Mouse (Mus musculus): ENCODE data around the gene Klf1. TPM values are rescaled to one million over a fixed set of nuclear protein-coding genes. Genes with fewer than 3 reads are reported as not detected.

The Klf1 gene
- polyA plus RNA-seq, 1 experiment from 2014 or later = 14.5 TPM

GRCm38 (mm10) chr8:84944478-84945160 lies 42.9 kb downstream of the Klf1 start:
- no peak overlapping the region for H3K27ac ChIP-seq (replicated peaks)
- peak overlapping the region; percentile 62 for H3K4me3 ChIP-seq
- no peaks in the 10 kb centered on the region for H3K9me3 ChIP-seq
- peaks cover 85% of the 10 kb centered on the region for H3K27me3 ChIP-seq (replicated peaks; ENCODE audit: low read depth, poor library complexity, severe bottlenecking)
- peak; percentile 73 for DNase-seq (ENCODE audit: low spot score)
- H3K4me1 ChIP-seq = peaks cover 32% of the 10 kb centered on the region
- no peaks in the 10 kb centered on the region for H3K36me3 ChIP-seq (replicated peaks)
- 3% methylated on average over 26 of the region's 26 CpGs for WGBS

GRCm38 (mm10) chr8:84945235-84945632 lies 43.5 kb downstream of the Klf1 start:
- peak; percentile 44 for DNase-seq (ENCODE audit: low spot score)
- Histone ChIP-seq H3K36me3 (replicated peaks) (no peaks in the 10 kb centered on the region), H3K9me3 (no peaks in the 10 kb centered on the region), H3K27ac (replicated peaks) (no peak overlapping the region), H3K4me3 (peak overlapping the region; percentile 62), H3K4me1 (peaks cover 32% of the 10 kb centered on the region), H3K27me3 (replicated peaks; ENCODE audit: low read depth, poor library complexity, severe bottlenecking) (peaks cover 91% of the 10 kb centered on the region)
- WGBS = 5% methylated on average over 11 of the region's 11 CpGs

DNA sequence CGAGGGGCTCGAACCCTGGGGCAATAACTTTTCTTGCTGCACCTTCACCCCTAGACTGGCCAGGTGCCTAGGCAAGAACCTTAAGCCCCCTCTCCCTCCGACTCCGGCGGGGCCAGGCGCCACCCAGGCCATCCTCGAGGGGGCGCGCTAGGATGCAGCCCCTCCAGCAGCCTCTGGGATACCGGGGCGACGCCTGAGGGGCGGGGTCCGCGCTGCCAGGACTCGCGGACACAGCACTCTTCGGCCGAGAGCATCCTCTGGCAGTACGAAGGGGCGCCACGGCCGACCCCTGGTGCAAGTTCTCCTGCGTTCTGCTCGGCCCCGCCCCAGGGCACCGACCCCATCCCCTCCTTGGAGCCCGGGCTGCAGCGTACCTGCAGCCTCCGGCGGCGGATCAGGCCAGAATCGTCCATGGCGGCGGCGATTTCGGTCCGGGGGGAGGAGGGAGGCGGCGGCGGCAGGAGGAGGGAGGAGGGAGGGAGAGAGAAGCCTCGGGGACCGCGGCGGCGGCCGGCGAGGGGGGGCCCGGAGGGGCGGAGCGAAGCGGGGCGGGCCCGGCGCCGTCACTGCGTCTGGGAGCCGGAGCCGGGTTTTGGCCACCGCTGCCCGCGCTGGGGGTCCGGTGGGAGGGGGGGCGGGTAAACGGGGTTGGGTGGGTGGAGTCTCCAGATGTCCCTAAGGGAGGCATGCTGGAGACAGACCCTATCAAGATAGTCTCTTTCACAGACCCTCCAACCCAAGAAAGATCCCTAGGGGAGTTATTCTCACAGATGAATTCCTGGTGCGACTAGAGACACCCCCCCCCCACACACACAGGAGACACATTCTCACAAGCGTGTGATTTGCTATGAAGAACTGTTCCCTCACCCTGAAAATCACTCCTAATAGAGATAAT lies 44.2 kb downstream of the Klf1 start:
- Histone ChIP-seq H3K4me1 (peaks cover 32% of the 10 kb centered on the region), H3K36me3 (replicated peaks) (no peaks in the 10 kb centered on the region), H3K4me3 (peak overlapping the region; percentile 62), H3K27ac (replicated peaks) (peak overlapping the region; percentile 26), H3K9me3 (no peaks in the 10 kb centered on the region), H3K27me3 (replicated peaks; ENCODE audit: low read depth, poor library complexity, severe bottlenecking) (peaks cover 91% of the 10 kb centered on the region)
- peak; percentile 64 for DNase-seq (ENCODE audit: low spot score)
- WGBS = 2% methylated on average over 59 of the region's 67 CpGs

DNA sequence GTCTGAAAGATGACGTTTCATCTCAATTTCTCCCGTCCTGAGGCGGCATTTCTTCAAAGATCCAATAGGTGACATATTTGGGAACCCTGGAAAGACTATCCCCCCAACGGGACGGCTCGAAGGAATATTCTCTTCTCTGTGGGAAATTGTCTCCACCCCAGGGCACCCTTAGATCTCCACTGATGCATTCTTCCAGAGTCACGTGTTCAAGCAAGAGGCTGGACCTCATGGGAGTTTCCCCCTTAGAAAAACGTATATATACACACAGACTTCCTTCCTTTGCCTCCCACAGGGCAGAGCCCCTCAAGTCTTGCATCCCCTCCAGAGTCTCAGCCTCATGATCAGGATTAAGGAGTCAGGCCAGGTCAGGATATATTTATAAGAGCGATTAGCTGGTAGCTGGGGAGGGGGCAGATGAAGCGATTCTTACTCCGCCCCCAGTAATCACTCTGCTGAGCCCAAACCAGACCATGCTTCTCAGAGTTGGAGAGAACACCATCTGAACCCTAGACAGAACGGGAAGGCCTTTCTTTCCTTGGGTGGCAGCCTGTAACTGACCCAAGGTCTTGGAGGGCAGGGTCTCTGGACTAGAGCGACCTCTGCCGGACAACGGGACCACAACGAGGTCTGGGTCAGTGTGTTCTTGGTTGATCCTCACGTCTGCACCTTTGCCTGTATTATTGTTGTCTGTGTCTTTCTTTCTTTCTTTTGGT lies 45.0 kb downstream of the Klf1 start, which contains the start of gene Rtbdn:
TSS of gene Rtbdn (plus strand) at position 464 of the 713 bp plus-strand sequence.
- no peak for DNase-seq (ENCODE audit: low spot score)
- no peaks in the 10 kb centered on the region for H3K9me3 ChIP-seq
- peak within 1 kb of the TSS; percentile 26 for H3K27ac ChIP-seq (replicated peaks)
- 11% methylated on average over 17 of the region's 17 CpGs for WGBS
- peak within 1 kb of the TSS; percentile 62 for H3K4me3 ChIP-seq
- peaks cover 94% of the 10 kb centered on the region for H3K27me3 ChIP-seq (replicated peaks; ENCODE audit: low read depth, poor library complexity, severe bottlenecking)
- no peaks in the 10 kb centered on the region for H3K36me3 ChIP-seq (replicated peaks)
- H3K4me1 ChIP-seq = peaks cover 32% of the 10 kb centered on the region

DNA sequence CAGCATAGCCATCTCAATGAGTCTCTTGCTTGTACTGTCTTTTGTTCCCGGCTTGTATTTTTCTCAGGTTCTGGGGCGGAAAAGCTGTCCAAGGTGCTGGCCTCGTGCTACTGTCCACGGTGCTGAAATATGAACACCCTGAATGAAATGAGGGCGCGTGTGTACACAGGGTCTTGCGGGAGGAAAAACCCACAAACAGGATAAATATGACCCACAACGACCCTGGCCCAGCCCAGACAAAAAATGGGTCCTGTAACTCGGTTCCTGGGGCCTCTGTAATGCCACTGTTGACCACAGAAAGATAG lies 45.5 kb downstream of the Klf1 start:
- no peak overlapping the region for H3K4me3 ChIP-seq
- peak; percentile 68 for DNase-seq (ENCODE audit: low spot score)
- H3K4me1 ChIP-seq = peaks cover 32% of the 10 kb centered on the region
- H3K9me3 ChIP-seq = no peaks in the 10 kb centered on the region
- no peaks in the 10 kb centered on the region for H3K36me3 ChIP-seq (replicated peaks)
- H3K27ac ChIP-seq (replicated peaks) = no peak overlapping the region
- peaks cover 94% of the 10 kb centered on the region for H3K27me3 ChIP-seq (replicated peaks; ENCODE audit: low read depth, poor library complexity, severe bottlenecking)
- 14% methylated on average over 9 of the region's 9 CpGs for WGBS

DNA sequence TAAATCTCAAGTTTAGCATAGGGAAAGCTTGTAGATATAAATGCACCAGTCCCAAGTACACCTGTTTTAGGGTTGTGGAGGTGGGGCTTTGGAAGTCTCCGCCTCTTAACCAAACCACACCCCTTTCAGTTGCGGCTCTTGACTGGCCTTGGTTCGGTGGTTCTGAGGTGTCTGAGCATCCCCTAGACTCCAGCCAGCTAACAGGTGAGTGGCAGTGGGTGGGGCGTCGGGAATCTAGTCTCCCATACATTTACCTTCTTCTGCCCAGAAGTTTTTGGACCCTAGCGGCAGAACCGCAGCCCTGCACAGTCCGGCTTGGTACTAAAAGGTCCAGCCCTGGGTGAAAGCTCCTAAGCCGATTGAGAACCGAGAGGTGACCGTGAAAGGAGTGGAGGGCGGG lies 48.0 kb downstream of the Klf1 start:
- Histone ChIP-seq H3K4me3 (no peak overlapping the region), H3K27ac (replicated peaks) (no peak overlapping the region), H3K27me3 (replicated peaks; ENCODE audit: low read depth, poor library complexity, severe bottlenecking) (peaks cover 88% of the 10 kb centered on the region), H3K4me1 (peaks cover 26% of the 10 kb centered on the region), H3K36me3 (replicated peaks) (no peaks in the 10 kb centered on the region), H3K9me3 (no peaks in the 10 kb centered on the region)
- WGBS = 19% methylated on average over 12 of the region's 12 CpGs
- no peak for DNase-seq (ENCODE audit: low spot score)

DNA sequence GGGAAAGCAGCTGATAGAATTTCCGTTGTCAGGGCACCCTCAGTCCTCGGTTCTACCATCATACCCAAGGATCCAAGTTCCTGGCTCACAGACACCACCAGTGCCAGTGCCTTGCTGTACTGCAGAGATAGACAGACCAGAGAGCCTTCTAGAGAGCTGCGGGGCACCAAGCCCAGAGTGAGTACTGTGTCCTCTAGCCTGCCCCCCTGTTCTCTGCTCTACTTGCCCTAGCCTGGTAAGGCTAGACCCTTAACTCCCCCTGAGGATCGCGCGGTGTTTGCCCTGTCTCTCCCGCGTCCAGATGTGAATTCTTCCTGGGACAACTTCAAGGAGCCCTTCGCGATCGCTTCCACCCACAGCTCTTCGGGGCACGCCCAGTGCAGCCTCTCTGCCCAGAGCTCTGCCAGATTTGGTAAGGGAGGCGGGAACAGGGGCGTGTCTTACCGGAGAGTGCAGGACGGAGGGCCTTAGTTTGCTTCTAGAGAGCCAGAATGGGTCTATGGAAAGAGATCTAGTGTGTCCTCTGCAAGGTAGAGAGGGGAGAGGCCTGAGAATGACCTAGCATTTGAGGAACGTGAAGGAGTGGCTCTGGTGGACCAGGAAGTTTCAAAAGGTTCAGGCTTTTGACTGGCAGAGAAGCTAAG lies 51.0 kb downstream of the Klf1 start:
- DNase-seq (ENCODE audit: low spot score) = no peak
- H3K27me3 ChIP-seq (replicated peaks; ENCODE audit: low read depth, poor library complexity, severe bottlenecking) = peaks cover 60% of the 10 kb centered on the region
- 0 out of 2 replicates have a peak overlapping the region, but pooled peaks have one; percentile 22 for H3K4me3 ChIP-seq
- peaks cover 20% of the 10 kb centered on the region for H3K36me3 ChIP-seq (replicated peaks)
- H3K9me3 ChIP-seq = no peaks in the 10 kb centered on the region
- H3K4me1 ChIP-seq = 0 out of 2 replicates have a peak, but pooled peaks cover 3% of the 10 kb centered on the region
- H3K27ac ChIP-seq (replicated peaks) = no peak overlapping the region
- 9% methylated on average over 18 of the region's 18 CpGs for WGBS

Small RNA genes within 50 kb of the gene (microRNA-seq; reads per million reads assigned to microRNA genes)
- gene Gm24197 = not detected
- gene Mir7069 = 4.3 reads per million, percentile 10 among the genes with 10 or more reads in this experiment

Other genes with a start within 250 kb of the Klf1 start
- 140 and 148 TPM in 2 replicates for gene Ier2, start 239.1 kb upstream of the Klf1 start, polyA plus RNA-seq (2016; fragmentation: Nextera tagmentation; extraction: Ambion mirVana)
- 69.1 and 71.2 TPM in 2 replicates for gene Trmt1, start 215.6 kb upstream of the Klf1 start, polyA plus RNA-seq (2016; fragmentation: Nextera tagmentation; extraction: Ambion mirVana)
- 30.4 and 30.8 TPM in 2 replicates for gene Nacc1, start 214.1 kb upstream of the Klf1 start, polyA plus RNA-seq (2016; fragmentation: Nextera tagmentation; extraction: Ambion mirVana)
- 4.3 and 5.5 TPM in 2 replicates for gene Lyl1, start 200.5 kb upstream of the Klf1 start, polyA plus RNA-seq (2016; fragmentation: Nextera tagmentation; extraction: Ambion mirVana)
- 1.6 and 3.6 TPM in 2 replicates for gene G430095P16Rik, start 178.9 kb upstream of the Klf1 start, polyA plus RNA-seq (2016; fragmentation: Nextera tagmentation; extraction: Ambion mirVana)
- gene Nfix, start 101.6 kb upstream of the Klf1 start, polyA plus RNA-seq (2016; fragmentation: Nextera tagmentation; extraction: Ambion mirVana) = 0.29 and 0.77 TPM in 2 replicates
- gene Dand5, start 79.1 kb upstream of the Klf1 start, polyA plus RNA-seq (2016; fragmentation: Nextera tagmentation; extraction: Ambion mirVana) = 2.8 and 3.0 TPM in 2 replicates
- gene Gadd45gip1, start 70.4 kb upstream of the Klf1 start, polyA plus RNA-seq (2016; fragmentation: Nextera tagmentation; extraction: Ambion mirVana) = 45.2 and 47.3 TPM in 2 replicates
- 112 and 122 TPM in 2 replicates for gene Rad23a, start 61.3 kb upstream of the Klf1 start, polyA plus RNA-seq (2016; fragmentation: Nextera tagmentation; extraction: Ambion mirVana)
- 758 and 801 TPM in 2 replicates for gene Calr, start 55.0 kb upstream of the Klf1 start, polyA plus RNA-seq (2016; fragmentation: Nextera tagmentation; extraction: Ambion mirVana)
- gene Farsa, start 44.9 kb upstream of the Klf1 start, polyA plus RNA-seq (2016; fragmentation: Nextera tagmentation; extraction: Ambion mirVana) = 133 and 138 TPM in 2 replicates
- gene Syce2, start 29.8 kb upstream of the Klf1 start, polyA plus RNA-seq (2016; fragmentation: Nextera tagmentation; extraction: Ambion mirVana) = 77.8 and 83.7 TPM in 2 replicates
- gene Gcdh, start 8.0 kb upstream of the Klf1 start, polyA plus RNA-seq (2016; fragmentation: Nextera tagmentation; extraction: Ambion mirVana) = 49.6 and 51.8 TPM in 2 replicates
- 6.1 and 10.1 TPM in 2 replicates for gene Dnase2a, start 6.6 kb downstream of the Klf1 start, polyA plus RNA-seq (2016; fragmentation: Nextera tagmentation; extraction: Ambion mirVana)
- 2.3 and 3.4 TPM in 2 replicates for gene Mast1, start 35.4 kb downstream of the Klf1 start, polyA plus RNA-seq (2016; fragmentation: Nextera tagmentation; extraction: Ambion mirVana)
- gene Rtbdn, start 45.1 kb downstream of the Klf1 start, polyA plus RNA-seq (2016; fragmentation: Nextera tagmentation; extraction: Ambion mirVana) = 0.36 and 0.91 TPM in 2 replicates
- not detected in 2 replicates for gene Gm49661, start 67.5 kb downstream of the Klf1 start, polyA plus RNA-seq (2016; fragmentation: Nextera tagmentation; extraction: Ambion mirVana)
- gene Prdx2, start 67.7 kb downstream of the Klf1 start, polyA plus RNA-seq (2016; fragmentation: Nextera tagmentation; extraction: Ambion mirVana) = 1,193 and 1,272 TPM in 2 replicates
- 147 and 148 TPM in 2 replicates for gene Rnaseh2a, start 67.8 kb downstream of the Klf1 start, polyA plus RNA-seq (2016; fragmentation: Nextera tagmentation; extraction: Ambion mirVana)
- 6.6 and 6.7 TPM in 2 replicates for gene Junb, start 76.8 kb downstream of the Klf1 start, polyA plus RNA-seq (2016; fragmentation: Nextera tagmentation; extraction: Ambion mirVana)
- gene Hook2, start 88.7 kb downstream of the Klf1 start, polyA plus RNA-seq (2016; fragmentation: Nextera tagmentation; extraction: Ambion mirVana) = 19.5 and 20.0 TPM in 2 replicates
- 0.08 TPM in 1 of 2 replicates, not detected in the other for gene Best2, start 112.6 kb downstream of the Klf1 start, polyA plus RNA-seq (2016; fragmentation: Nextera tagmentation; extraction: Ambion mirVana)
- gene Asna1, start 123.4 kb downstream of the Klf1 start, polyA plus RNA-seq (2016; fragmentation: Nextera tagmentation; extraction: Ambion mirVana) = 157 TPM in 2 replicates
- 154 and 157 TPM in 2 replicates for gene Trir, start 124.9 kb downstream of the Klf1 start, polyA plus RNA-seq (2016; fragmentation: Nextera tagmentation; extraction: Ambion mirVana)
- gene Tnpo2, start 135.0 kb downstream of the Klf1 start, polyA plus RNA-seq (2016; fragmentation: Nextera tagmentation; extraction: Ambion mirVana) = 31.2 and 31.5 TPM in 2 replicates
- gene Fbxw9, start 158.1 kb downstream of the Klf1 start, polyA plus RNA-seq (2016; fragmentation: Nextera tagmentation; extraction: Ambion mirVana) = 21.4 and 25.1 TPM in 2 replicates
- gene Gm5741, start 166.1 kb downstream of the Klf1 start, polyA plus RNA-seq (2016; fragmentation: Nextera tagmentation; extraction: Ambion mirVana) = not detected in 2 replicates
- gene Dhps, start 169.8 kb downstream of the Klf1 start, polyA plus RNA-seq (2016; fragmentation: Nextera tagmentation; extraction: Ambion mirVana) = 70.5 and 74.5 TPM in 2 replicates
- 126 and 127 TPM in 2 replicates for gene Wdr83os, start 178.8 kb downstream of the Klf1 start, polyA plus RNA-seq (2016; fragmentation: Nextera tagmentation; extraction: Ambion mirVana)
- gene Wdr83, start 179.4 kb downstream of the Klf1 start, polyA plus RNA-seq (2016; fragmentation: Nextera tagmentation; extraction: Ambion mirVana) = 64.3 and 65.8 TPM in 2 replicates
- gene Man2b1, start 181.3 kb downstream of the Klf1 start, polyA plus RNA-seq (2016; fragmentation: Nextera tagmentation; extraction: Ambion mirVana) = 26.1 and 27.2 TPM in 2 replicates
- 1.6 and 1.9 TPM in 2 replicates for gene Zfp791, start 221.2 kb downstream of the Klf1 start, polyA plus RNA-seq (2016; fragmentation: Nextera tagmentation; extraction: Ambion mirVana)
- not detected in 2 replicates for gene Cks1brt, start 250.0 kb downstream of the Klf1 start, polyA plus RNA-seq (2016; fragmentation: Nextera tagmentation; extraction: Ambion mirVana)

All from embryonic facial prominence, embryonic 10.5 days (tissue).